Mouse (Mus musculus): Measurements from ENCODE around the gene Wipi2.

The Wipi2 gene

DNA sequence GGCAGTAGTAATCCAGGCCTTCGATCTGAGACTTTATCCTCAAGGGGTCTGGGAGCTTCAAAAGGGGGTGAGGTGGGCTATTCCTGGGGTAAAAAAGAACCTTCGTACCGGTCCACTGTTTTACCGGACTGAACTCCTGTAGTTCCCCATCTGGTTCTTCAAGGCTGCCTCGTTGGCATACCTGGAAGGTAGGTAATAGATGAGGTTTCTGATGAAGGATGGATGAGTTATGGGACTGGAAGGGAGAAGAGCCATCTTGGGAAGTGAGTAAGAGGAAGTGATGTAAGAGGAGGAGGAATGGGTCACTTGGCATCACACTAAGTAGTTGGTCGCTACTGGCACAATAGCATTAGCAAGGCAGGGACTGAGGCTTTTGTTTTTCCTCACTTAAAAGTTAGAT lies 2.7 kb downstream of the Wipi2 start:
- DNase-seq (ENCODE audit: low spot score), result no peak

DNA sequence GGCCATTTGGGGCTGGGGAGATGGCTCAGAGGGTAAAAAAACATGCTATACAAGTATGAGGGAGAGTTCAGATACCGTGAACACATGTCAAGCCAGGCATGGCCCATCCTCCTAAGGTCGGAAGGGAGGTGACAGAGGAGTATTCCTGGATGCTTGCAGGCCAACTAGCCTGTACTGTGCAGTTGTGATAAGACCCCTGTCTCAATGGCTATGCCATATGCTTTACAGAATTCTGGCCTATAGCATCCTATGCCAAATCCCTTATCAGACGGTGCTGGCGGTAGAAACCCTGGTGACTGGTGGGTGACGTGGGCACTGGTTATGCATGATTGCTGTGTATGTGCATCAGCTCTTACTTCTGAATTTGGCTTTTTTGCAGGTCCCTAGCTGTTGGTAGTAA lies 10.3 kb downstream of the Wipi2 start:
- DNase-seq (ENCODE audit: low spot score), result no peak

DNA sequence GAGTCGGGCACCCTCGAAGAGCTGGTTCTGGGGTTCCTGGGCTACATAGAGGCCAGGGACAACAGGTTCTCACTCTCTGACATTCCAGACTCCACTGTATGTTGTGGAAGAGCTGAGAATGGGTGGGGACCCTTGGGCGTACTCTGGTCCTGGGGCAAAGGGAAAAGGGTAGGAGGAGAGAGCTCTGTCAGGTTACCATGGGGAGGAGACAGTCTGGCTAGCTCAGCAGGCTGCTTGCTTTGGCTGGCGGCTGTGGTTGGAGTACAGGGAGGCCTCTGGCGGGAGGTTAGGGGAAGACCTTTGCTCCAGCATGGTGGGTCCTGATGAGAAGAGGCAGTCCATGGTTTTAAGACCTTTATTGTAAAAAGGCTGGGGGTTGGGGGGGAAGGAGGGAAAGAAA lies 12.6 kb downstream of the Wipi2 start:
- DNase-seq (ENCODE audit: low spot score), result no peak

DNA sequence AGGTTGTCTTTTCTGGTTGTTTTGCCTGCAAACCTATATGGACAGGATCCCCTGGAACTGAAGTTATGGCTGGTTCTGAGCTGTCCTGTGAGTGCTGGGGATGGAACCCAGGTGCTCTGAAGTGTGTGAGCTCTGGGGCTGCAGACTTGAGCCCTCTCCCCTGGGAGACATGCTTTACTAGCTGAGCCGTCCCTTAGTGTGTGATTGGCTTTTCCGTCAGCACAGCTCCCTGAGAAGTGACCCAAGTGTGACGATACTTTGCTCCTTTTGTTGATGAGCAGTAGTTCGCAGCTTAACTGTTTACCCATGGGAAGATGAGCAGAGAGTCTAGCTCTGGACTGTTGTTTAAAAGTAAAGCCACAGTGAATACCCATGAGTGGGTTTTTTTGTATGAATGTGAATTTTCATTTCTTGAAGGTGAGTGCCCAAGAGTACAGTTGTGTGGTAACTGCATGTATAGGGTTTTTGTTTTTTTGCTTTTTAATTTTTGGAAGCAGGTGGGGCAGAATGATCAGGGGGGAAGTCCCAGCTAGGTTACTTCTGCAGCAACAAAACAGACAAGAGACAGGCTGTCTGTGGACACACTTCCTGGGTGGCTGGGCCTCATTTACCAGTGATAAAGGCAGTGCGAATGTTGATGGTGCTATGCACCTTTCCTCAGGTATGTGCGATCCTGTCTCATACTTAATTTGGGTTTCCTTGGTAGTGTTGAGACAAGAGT lies 14.0 kb downstream of the Wipi2 start:
- no peak for DNase-seq (ENCODE audit: low spot score)

DNA sequence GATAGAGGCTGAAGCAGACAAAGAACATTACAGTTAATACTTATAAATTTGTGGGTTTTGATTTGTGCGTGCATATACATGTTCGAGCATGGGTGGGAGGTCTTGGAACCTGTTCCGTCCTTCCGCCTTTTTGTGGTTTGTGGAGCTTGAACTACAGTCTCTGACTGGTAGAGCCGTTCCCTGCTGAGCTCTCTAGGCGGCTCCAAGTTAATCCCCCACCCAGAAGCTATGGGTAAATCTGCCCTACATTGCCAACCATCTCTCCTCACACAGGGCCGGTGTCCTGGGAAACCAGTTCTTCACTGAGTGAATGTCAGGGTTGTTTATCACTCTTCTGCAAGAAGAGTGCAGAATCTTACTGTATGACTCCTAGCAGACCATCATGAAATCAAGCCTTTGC lies 20.7 kb downstream of the Wipi2 start:
- no peak for DNase-seq (ENCODE audit: low spot score)

DNA sequence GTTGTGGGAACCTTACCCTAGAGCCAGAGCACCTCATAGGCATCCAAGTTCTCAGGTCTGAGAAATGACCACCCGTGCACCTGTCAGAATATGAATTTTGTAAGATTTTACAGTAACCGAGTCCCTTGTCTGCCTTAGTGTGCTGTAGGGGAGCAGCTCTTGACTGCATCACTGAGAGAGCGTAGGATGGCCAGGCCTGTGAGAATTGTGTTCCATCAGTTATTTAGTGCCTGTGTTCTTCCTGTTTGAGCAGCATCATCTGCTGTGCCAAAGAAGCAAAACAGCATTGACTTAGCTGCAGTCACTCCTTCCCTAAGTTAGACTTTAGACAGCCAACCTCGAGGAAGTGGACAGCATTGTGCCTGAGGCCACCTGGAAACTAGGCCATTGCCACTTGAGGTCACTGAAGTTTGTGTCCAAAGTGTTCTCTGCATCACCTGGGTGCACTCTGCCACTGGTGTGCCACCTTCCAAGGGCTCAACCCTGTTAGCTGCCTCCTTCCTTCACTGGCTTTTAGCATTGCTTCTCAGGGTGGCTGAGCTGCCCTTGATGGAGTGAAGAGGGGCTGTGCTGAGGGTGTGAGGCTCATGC lies 22.1 kb downstream of the Wipi2 start:
- DNase-seq (ENCODE audit: low spot score), result no peak

DNA sequence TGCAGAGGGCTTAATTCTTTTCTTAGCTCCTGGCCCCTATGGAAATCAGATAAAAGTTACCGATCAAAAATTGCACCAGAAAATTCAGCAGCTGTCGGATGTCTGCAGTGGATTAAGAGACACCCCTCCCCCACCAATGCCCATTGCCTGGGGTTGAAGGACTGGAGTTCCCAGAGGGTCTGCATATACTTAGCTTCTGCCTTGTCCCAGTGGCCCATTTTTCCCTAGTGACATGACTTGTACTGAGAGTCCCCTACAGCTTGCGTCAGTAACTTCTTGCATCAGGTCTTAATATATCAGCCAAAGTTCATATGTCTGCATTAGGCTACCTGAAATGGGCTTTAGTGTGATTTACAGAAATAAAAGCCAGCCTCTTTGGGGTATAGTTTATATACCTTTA lies 22.9 kb downstream of the Wipi2 start:
- DNase-seq (ENCODE audit: low spot score), result no peak

DNA sequence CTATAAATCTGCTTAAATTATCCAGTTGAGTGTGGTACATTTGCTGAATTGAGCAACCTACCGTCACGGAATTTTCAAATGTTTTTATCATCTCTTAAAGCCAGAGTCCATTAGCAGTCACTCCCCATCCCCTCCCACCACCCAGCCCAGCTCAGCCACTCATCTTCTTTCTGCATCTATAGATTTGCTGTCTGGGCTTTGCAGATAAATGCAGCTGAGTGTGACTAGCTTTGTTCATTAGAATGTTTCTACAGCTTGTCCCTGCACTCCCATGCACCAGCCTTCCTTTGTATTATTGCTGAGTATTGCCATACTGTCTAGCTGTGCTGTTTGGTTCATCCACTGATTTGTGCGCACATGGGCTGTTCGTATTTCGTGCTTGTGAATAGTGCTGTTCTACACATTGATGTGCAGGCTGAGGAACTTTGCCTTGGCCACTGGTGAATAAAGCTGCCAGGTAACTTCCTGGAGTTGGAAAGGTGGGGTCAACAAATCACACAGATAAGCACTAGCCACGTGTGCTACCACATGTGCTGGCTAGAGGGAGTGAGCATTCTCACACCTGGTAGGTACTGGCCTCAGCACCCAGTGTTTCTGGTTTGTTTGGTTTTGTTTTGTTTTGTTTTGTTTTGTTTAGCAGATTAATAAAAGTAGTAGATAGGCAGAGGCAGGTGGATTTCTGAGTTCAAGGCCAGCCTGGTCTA lies 23.4 kb downstream of the Wipi2 start:
- DNase-seq (ENCODE audit: low spot score), result no peak

DNA sequence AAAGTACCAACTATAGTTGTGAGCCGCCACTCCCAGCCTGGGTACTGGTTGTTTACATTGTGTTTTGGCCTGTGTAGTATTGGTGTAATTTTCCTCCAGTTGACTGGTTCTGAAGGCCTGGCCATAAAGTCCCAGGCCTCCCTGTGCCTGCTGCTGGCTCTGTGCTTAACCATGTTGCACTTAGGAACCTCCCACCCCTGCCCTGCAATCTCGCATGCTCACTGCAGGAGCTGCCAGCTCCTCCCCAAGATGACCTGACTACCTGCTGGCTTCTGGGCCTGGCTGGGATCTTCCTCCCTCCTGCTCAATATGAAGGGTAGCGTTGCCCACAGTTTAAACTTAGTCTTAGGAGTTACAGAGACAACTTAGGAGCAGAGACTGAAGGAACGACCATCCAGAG lies 24.8 kb downstream of the Wipi2 start:
- no peak for DNase-seq (ENCODE audit: low spot score)

DNA sequence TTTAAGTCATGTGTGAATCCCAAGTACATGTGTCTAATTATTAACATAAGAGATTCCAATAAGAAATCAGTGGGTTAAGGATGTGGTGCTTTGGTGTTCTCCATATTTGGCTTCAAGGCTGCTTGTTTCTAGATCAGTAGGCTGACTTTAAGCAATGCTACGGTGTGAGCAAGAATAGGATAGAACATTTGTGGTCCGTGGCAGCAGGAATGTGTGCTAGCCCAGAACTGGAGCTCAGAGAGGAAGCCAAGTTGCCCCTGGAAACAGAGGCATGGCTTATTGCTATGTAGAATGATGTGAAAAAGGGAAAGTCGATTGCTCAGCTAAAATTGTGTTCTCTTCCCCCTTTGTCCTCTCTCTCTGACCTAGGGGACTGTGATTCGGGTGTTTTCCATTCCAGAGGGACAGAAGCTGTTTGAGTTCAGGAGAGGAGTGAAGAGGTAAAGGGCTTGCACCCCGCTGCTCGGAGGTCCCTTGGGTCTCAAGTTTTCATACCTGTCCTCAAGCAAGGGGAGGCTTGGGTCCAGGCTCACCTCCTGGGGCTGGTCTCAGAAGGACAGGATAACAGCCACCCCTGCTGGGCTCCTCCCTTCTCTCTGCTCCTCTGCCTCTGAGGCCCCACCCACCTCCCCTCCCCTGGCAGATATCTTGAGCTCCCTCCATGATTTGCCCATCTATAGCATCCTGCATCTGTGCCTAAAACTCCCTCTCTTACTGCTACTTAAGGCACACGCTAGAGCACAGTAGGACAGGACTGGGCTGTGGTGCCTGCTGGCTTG lies 33.3 kb downstream of the Wipi2 start:
- DNase-seq (ENCODE audit: low spot score), result no peak

DNA sequence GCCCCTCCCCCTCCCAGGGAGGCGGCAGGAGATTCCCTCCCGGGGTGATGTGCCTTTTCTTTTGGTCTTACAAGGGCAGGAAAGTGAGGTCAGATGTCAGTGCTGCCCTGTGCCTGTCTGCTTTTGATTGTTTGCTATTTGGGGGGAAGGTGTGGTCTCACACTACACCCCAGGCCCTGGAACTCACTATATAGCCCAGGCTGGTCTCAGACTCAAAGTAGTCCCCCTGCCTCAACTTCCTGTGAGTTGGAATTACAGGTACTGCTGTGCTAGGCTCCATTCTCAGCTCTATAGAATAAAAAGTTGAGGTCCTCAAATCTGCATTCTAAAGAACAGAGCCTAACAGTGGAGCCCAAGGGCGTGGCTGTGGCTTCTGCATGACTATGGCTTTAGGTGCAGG lies 40.4 kb downstream of the Wipi2 start:
- DNase-seq (ENCODE audit: low spot score), result no peak

DNA sequence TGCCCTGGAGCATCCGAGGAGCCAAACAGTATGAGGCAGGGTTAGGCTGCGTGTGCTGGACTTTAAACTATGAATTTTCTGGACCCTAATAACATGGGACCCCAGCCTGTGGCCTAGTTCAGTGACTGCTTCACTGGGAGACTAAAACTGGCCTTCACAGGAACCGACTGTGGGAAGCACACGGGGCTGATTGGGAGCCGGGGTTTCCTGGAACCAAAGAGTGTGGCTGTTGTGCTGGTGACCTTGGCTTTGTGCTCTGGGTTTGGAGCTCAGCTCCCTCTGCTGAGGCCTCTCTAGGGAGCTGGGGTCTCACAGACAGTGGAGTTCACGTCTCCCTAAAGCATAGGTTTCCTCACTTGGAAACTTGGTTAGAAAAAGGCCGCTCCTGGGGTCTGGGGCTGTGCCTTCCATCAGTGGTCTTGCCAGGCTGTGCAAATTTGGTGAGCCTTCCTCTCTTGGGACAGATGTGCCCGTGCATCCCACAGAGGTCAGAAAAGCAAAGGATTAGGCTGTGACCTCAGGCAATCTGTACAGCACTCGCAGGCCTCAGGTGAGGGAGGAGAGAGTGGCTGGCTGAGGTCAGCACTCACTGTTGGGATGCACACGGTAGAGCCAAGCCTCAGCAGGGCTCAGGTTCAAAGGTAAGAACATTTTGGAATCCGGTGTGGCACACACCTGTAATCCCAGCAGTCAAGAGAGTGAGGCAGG lies 41.2 kb downstream of the Wipi2 start:
- DNase-seq (ENCODE audit: low spot score), result no peak

DNA sequence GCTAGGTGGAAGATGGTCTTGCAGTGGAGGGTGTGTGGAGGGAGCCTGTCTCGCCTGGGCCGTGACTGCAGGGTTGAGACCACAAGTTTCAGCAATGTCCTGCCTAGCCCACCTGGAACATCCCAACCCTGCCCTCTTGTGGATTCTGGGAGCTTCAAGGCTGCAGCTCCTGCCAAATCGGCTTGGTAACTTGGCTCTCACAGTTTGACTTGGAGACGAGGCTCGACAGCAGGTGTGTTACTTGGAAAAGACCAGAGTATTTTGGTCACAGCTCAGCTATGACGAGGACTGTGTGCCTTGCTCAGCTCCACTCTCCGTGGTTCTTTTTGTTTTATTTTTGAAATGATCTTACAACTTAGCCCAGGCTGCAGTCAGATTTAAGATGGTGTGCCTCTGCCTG lies 42.2 kb downstream of the Wipi2 start:
- DNase-seq (ENCODE audit: low spot score), result no peak

DNA sequence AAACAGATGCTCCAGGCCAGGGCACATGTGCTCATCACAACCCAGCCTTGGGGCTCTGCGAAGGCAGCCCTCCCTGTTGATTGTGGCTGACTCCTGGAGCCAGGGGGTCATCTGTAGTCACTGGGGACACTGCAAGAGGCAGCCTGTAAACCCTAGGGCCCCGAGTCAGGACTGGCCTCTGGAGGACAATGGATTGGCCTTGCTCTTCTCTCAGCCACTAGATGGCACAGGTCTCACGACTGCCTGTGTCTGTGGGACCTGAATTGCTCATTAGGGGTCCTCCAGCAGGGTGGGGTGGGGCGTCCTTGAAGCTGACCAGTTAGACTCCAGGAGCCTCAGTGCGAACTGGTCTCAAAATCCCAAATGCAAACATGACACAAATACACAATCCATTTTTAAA lies 45.6 kb downstream of the Wipi2 start:
- no peak for DNase-seq (ENCODE audit: low spot score)

DNA sequence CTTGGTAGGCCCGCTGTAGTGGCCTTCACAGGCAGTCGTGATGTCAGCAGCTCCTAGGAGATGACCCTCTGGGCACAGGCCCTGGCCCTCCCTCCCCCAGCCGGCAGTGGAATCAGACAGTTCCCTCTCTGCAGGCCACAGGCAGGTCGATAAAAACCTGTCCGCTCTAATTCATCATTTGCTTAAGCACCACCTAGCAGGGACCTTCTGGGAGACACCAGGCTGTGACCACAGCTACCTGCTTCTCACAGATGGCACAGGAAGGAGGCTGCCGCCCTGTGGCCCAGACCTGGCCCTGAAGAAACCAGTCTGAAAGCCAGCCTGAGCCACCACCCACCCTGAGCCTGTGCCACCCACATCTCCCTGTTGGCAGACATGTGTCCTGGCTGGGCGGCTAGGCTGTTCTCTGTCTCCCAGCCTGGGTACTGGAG lies 50.7 kb downstream of the Wipi2 start:
- no peak for DNase-seq (ENCODE audit: low spot score)

DNA sequence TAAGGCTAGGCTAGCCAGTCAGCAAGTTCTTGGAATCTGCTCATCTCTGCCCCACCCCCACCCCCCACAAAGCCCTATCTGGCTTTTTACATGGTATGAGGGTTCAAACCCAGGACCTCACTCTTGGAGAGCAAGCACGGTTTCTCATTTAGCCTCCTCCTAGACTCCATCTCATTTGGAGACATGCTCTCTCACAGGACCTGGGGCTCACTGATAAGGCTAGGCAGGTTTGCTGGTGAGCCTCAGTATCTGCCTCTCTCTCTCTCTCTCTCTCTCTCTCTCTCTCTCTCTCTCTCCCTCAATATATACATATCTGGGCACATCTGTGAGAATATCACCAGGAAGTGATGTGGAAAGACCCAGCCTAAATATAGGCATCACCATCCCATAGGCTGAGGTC lies 51.6 kb downstream of the Wipi2 start:
- no peak for DNase-seq (ENCODE audit: low spot score)

DNA sequence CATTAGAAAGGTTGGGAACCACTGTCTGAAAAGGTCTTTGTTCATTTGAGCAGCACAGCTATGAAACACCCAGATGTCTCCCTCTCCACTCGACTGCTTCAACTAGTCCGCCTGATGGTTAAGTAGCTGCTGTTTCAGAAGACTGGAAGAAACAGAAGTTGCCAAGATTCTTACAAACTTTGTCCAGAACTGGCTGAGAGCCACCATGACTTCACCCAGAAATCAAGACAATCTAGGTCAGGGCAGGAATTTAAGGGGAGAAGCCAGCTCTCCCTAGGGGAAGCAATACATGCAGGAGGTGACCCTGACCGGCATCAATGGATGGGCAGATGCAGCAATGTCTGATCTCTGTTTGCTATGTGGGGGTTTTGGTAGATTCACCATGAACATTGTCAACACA lies 54.4 kb downstream of the Wipi2 start:
- no peak for DNase-seq (ENCODE audit: low spot score)

DNA sequence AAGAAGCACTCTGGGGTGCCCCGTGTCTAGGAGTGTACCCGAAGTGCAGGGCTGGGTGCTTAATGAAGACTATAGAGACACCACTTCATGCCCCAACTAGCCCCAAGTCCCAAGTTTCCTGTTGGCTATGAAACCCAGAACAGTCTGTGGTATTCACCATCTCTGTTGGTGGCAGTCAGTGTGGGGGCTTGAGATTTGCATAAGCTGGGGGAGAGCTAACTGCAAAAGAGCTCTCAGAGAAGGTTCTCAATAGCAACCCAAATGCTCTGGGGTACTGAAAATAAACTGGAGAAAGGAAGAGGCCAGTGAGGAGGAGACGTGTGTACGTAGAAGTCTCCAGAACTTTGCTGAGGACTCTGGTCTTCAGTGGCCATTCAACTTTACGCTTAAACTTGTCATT lies 55.0 kb downstream of the Wipi2 start:
- no peak for DNase-seq (ENCODE audit: low spot score)

DNA sequence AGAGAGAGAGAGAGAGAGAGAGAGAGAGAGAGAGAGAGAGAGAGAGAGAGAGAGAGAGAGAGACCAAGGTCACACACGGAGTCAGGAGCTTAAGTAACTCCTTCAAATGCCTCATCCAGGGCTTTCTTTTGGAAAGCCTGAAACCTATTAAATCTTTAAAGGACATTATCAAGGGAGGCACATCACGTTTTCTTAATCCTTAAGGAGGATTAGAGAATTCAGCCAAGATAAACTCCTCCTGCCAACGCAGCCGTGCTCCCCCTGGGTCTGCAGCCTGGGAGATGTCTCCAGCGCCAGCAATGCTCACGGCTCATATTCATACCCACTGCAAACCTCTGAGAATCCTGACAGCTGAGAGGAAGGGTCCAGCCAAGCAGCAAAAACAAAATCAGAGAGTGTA lies 61.4 kb downstream of the Wipi2 start:
- no peak for DNase-seq (ENCODE audit: low spot score)

DNA sequence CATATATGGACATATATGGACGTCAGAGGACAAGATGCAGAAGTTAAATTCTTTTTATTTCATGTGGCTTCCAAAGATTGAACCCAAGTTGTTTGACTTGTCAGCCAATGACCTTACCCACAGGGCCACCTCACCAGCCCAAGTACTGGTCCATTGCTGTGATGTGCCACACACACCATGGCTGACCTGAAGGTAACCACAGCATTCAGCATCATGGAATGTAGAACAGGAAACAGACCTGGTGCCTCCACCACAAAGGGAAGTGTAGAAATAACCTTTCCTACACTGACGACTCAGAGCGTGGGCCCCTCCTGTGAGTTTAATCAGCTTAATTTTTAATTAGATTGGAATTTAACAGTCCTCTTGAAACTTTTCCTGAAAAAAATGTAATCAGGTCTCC lies 62.8 kb downstream of the Wipi2 start:
- DNase-seq (ENCODE audit: low spot score), result no peak

DNA sequence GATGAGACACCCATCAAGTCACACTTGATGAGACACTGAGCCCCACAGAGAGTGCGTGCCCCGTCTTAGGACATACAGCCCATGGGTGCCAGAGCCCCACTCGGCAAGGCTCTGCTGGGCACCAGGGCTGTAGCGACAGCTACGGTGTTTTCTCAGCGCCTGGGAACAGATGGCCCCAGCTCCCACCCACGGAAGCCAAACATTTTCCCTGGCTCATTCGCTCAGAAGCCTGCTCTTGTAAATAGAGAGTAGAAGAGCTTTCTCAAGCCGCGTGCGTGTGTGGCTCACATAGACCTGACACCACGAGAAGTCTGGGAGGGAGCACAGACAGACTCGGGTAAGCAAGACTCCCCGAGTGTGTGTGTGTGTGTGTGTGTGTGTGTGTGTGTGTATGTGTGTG lies 64.8 kb downstream of the Wipi2 start, which contains the start of gene Slc29a4:
TSS of gene Slc29a4 (plus strand) at position 265 of the 400 bp plus-strand sequence.
- no peak for DNase-seq (ENCODE audit: low spot score)
